Mouse (Mus musculus) forebrain, embryonic 12.5 days (tissue): ENCODE data around the gene Mecom. TPM values are rescaled to one million over a fixed set of nuclear protein-coding genes. Genes with fewer than 3 reads are reported as not detected.

Source experiments
- ATAC-seq: fragments of 200-750 bp; cut with Nextera tagmentation; 2 replicates; pipeline ENCODE4 v1.8.0; 2017; ENCODE audit warnings: moderate TSS enrichment; ENCODE audit not compliant: low FRiP score
- H3K27ac ChIP-seq: fragments of 300-500 bp; sonication (generic); 2 replicates; pipeline ENCODE4 v1.5.1; 2016; ENCODE audit warnings: mild to moderate bottlenecking
- H3K27me3 ChIP-seq: fragments of 300-500 bp; sonication (generic); 2 replicates; pipeline ENCODE4 v1.6.1; 2016; ENCODE audit warnings: mild to moderate bottlenecking
- H3K36me3 ChIP-seq: fragments of 300-500 bp; sonication (generic); replicated peaks from 2 replicates; pipeline ENCODE4 v1.6.1; 2016; ENCODE audit warnings: mild to moderate bottlenecking
- H3K4me1 ChIP-seq: fragments of 300-500 bp; sonication (generic); 2 replicates; pipeline ENCODE4 v1.6.1; 2016
- H3K4me2 ChIP-seq: fragments of 300-500 bp; sonication (generic); 2 replicates; pipeline ENCODE4 v1.6.1; 2016; ENCODE audit warnings: mild to moderate bottlenecking, moderate library complexity
- H3K4me3 ChIP-seq: fragments of 300-500 bp; sonication (generic); replicated peaks from 2 replicates; pipeline ENCODE4 v1.5.1; 2016; ENCODE audit warnings: mild to moderate bottlenecking
- H3K9ac ChIP-seq: fragments of 300-500 bp; sonication (generic); 2 replicates; pipeline ENCODE4 v1.6.1; 2016; ENCODE audit warnings: mild to moderate bottlenecking
- H3K9me3 ChIP-seq: fragments of 300-500 bp; sonication (generic); 2 replicates; pipeline ENCODE4 v1.6.1; 2016
- WGBS: fragments of 180-500 bp; shearing (Covaris S2); methylation state at CpG from one replicate; pipeline ENCODE4 v1.1.7; 2016; 5-methylcytosine and 5-hydroxymethylcytosine counted together
- polyA plus RNA-seq: library from polyadenylated mRNA; unstranded; fragments of >200 nt; fragmentation: Nextera tagmentation; extraction: Ambion mirVana; gene quantifications from 2 replicates; pipeline ENCODE4 v1.2.1, GENCODE M21; 2016

Gene Mecom
- polyA plus RNA-seq, 1 experiment from 2014 or later, result 12.2 TPM

GRCm38 (mm10) chr3:30503821-30504220 lies 44.0 kb downstream of the Mecom start:
- no peaks in the 10 kb centered on the region for H3K36me3 ChIP-seq
- H3K4me1 ChIP-seq, result peaks cover 47% of the 10 kb centered on the region
- H3K27me3 ChIP-seq, result peaks cover 32% of the 10 kb centered on the region
- H3K27ac ChIP-seq, result no peak overlapping the region
- ATAC-seq, result no peak
- no peak overlapping the region for H3K4me2 ChIP-seq
- H3K4me3 ChIP-seq, result no peak overlapping the region
- no peak overlapping the region for H3K9ac ChIP-seq
- no peaks in the 10 kb centered on the region for H3K9me3 ChIP-seq

GRCm38 (mm10) chr3:30498202-30498828 lies 49.5 kb downstream of the Mecom start:
- WGBS, result 17% methylated on average over 9 of the region's 9 CpGs
- H3K9ac ChIP-seq, result no peak overlapping the region
- 0 out of 2 replicates have a peak, but pooled peaks cover 1% of the 10 kb centered on the region for H3K9me3 ChIP-seq
- H3K36me3 ChIP-seq, result no peaks in the 10 kb centered on the region
- H3K27ac ChIP-seq, result no peak overlapping the region
- no peaks in the 10 kb centered on the region for H3K27me3 ChIP-seq
- H3K4me2 ChIP-seq, result no peak overlapping the region
- no peak for ATAC-seq
- no peak overlapping the region for H3K4me3 ChIP-seq
- peaks cover 6% of the 10 kb centered on the region for H3K4me1 ChIP-seq

GRCm38 (mm10) chr3:30494371-30494770 lies 53.4 kb downstream of the Mecom start:
- Histone ChIP-seq H3K4me2 (no peak overlapping the region), H3K36me3 (no peaks in the 10 kb centered on the region), H3K9me3 (peaks cover 7% of the 10 kb centered on the region; the same call in 1 of the 2 replicates), H3K4me3 (no peak overlapping the region), H3K27ac (no peak overlapping the region), H3K4me1 (peaks cover 6% of the 10 kb centered on the region), H3K27me3 (no peaks in the 10 kb centered on the region), H3K9ac (no peak overlapping the region)
- 90% methylated on average over 2 of the region's 2 CpGs for WGBS
- ATAC-seq, result no peak

GRCm38 (mm10) chr3:30488808-30489207 lies 59.0 kb downstream of the Mecom start:
- no peaks in the 10 kb centered on the region for H3K27me3 ChIP-seq
- H3K9me3 ChIP-seq, result peaks cover 7% of the 10 kb centered on the region; the same call in 1 of the 2 replicates
- 76% methylated on average over 4 of the region's 4 CpGs for WGBS
- H3K36me3 ChIP-seq, result no peaks in the 10 kb centered on the region
- peaks cover 4% of the 10 kb centered on the region; the same call in 1 of the 2 replicates for H3K4me1 ChIP-seq
- no peak overlapping the region for H3K4me2 ChIP-seq
- H3K27ac ChIP-seq, result no peak overlapping the region
- no peak overlapping the region for H3K4me3 ChIP-seq
- no peak overlapping the region for H3K9ac ChIP-seq
- no peak for ATAC-seq

- Histone ChIP-seq H3K9ac (no peak overlapping the region), H3K27ac (no peak overlapping the region), H3K4me2 (no peak overlapping the region), H3K4me1 (peaks cover 17% of the 10 kb centered on the region), H3K36me3 (no peaks in the 10 kb centered on the region), H3K27me3 (no peaks in the 10 kb centered on the region), H3K4me3 (no peak overlapping the region), H3K9me3 (no peaks in the 10 kb centered on the region)
- no peak for ATAC-seq
- WGBS, result 93% methylated on average over 4 of the region's 4 CpGs
Measured at GRCm38 (mm10) chr3:30486422-30486821, 61.4 kb downstream of the Mecom start.

GRCm38 (mm10) chr3:30483006-30483684 lies 64.7 kb downstream of the Mecom start:
- H3K27me3 ChIP-seq, result no peaks in the 10 kb centered on the region
- 13% methylated on average over 5 of the region's 5 CpGs for WGBS
- no peak overlapping the region for H3K27ac ChIP-seq
- no peaks in the 10 kb centered on the region for H3K36me3 ChIP-seq
- H3K9me3 ChIP-seq, result no peaks in the 10 kb centered on the region
- H3K4me3 ChIP-seq, result no peak overlapping the region
- peaks cover 21% of the 10 kb centered on the region for H3K4me1 ChIP-seq
- no peak for ATAC-seq
- H3K9ac ChIP-seq, result no peak overlapping the region
- no peak overlapping the region for H3K4me2 ChIP-seq

- 58% methylated on average over 10 of the region's 10 CpGs for WGBS
- no peak for ATAC-seq
Measured at GRCm38 (mm10) chr3:30481682-30482081, 66.1 kb downstream of the Mecom start.

GRCm38 (mm10) chr3:30480551-30480950 lies 67.3 kb downstream of the Mecom start:
- 82% methylated on average over 6 of the region's 6 CpGs for WGBS
- H3K4me2 ChIP-seq, result no peak overlapping the region
- no peak overlapping the region for H3K27ac ChIP-seq
- no peaks in the 10 kb centered on the region for H3K27me3 ChIP-seq
- no peak for ATAC-seq
- no peak overlapping the region for H3K9ac ChIP-seq
- no peaks in the 10 kb centered on the region for H3K36me3 ChIP-seq
- peaks cover 22% of the 10 kb centered on the region for H3K4me1 ChIP-seq
- no peaks in the 10 kb centered on the region for H3K9me3 ChIP-seq
- H3K4me3 ChIP-seq, result no peak overlapping the region

More at GRCm38 (mm10) chr3:30481682-30482081, 66.1 kb downstream of the Mecom start:
- Histone ChIP-seq H3K27ac (no peak overlapping the region), H3K9me3 (no peaks in the 10 kb centered on the region), H3K36me3 (no peaks in the 10 kb centered on the region), H3K4me2 (no peak overlapping the region), H3K4me3 (no peak overlapping the region), H3K27me3 (no peaks in the 10 kb centered on the region), H3K4me1 (peaks cover 22% of the 10 kb centered on the region), H3K9ac (no peak overlapping the region)

- H3K9me3 ChIP-seq, result no peaks in the 10 kb centered on the region
- H3K9ac ChIP-seq, result no peak overlapping the region
- H3K4me1 ChIP-seq, result peaks cover 13% of the 10 kb centered on the region
- no peak overlapping the region for H3K4me2 ChIP-seq
- H3K27ac ChIP-seq, result no peak overlapping the region
- H3K4me3 ChIP-seq, result no peak overlapping the region
- ATAC-seq, result no peak
- WGBS, result 59% methylated on average over 6 of the region's 6 CpGs
- no peaks in the 10 kb centered on the region for H3K36me3 ChIP-seq
- H3K27me3 ChIP-seq, result no peaks in the 10 kb centered on the region
Measured at GRCm38 (mm10) chr3:30478252-30478651, 69.6 kb downstream of the Mecom start.

- Histone ChIP-seq H3K36me3 (no peaks in the 10 kb centered on the region), H3K27ac (no peak overlapping the region), H3K4me3 (no peak overlapping the region), H3K9me3 (no peaks in the 10 kb centered on the region), H3K4me1 (peaks cover 7% of the 10 kb centered on the region), H3K27me3 (no peaks in the 10 kb centered on the region), H3K4me2 (no peak overlapping the region), H3K9ac (no peak overlapping the region)
- 46% methylated on average over 5 of the region's 5 CpGs for WGBS
- no peak for ATAC-seq
Measured at GRCm38 (mm10) chr3:30477008-30477407, 70.8 kb downstream of the Mecom start.

GRCm38 (mm10) chr3:30475591-30475990 lies 72.2 kb downstream of the Mecom start:
- no peak for ATAC-seq
- Histone ChIP-seq H3K4me2 (no peak overlapping the region), H3K27me3 (no peaks in the 10 kb centered on the region), H3K27ac (no peak overlapping the region), H3K36me3 (no peaks in the 10 kb centered on the region), H3K9me3 (no peaks in the 10 kb centered on the region), H3K4me1 (peaks cover 5% of the 10 kb centered on the region), H3K9ac (no peak overlapping the region), H3K4me3 (no peak overlapping the region)
- 66% methylated on average over 6 of the region's 6 CpGs for WGBS

- no peaks in the 10 kb centered on the region for H3K27me3 ChIP-seq
- no peaks in the 10 kb centered on the region for H3K4me1 ChIP-seq
- H3K9ac ChIP-seq, result no peak overlapping the region
- H3K36me3 ChIP-seq, result no peaks in the 10 kb centered on the region
- ATAC-seq, result no peak
- H3K27ac ChIP-seq, result no peak overlapping the region
- WGBS, result 80% methylated on average over 7 of the region's 7 CpGs
- H3K4me3 ChIP-seq, result no peak overlapping the region
- H3K9me3 ChIP-seq, result no peaks in the 10 kb centered on the region
- no peak overlapping the region for H3K4me2 ChIP-seq
Measured at GRCm38 (mm10) chr3:30468068-30468835, 79.6 kb downstream of the Mecom start.
